Mouse (Mus musculus) C2C12 (cell line): ENCODE data around the gene Gsx1.

ENCODE experiments used
- CEBPB ChIP-seq: IDR thresholded peaks from one replicate; pipeline ENCODE4 v1.6.1; 2011; ENCODE audit warnings: low read depth, mild to moderate bottlenecking, control low read depth, moderate library complexity
- CTCF ChIP-seq: IDR thresholded peaks from one replicate; pipeline ENCODE4 v1.5.1; 2011; ENCODE audit not compliant: control insufficient read depth, insufficient read depth, insufficient read length
- MAX ChIP-seq: IDR thresholded peaks from one replicate; pipeline ENCODE4 v1.6.1; 2011; ENCODE audit warnings: mild to moderate bottlenecking, control low read depth
- MYOD1 ChIP-seq: IDR thresholded peaks from one replicate; pipeline ENCODE4 v1.6.1; 2011; ENCODE audit warnings: low read depth; ENCODE audit not compliant: control insufficient read depth, insufficient read length
- MYOG ChIP-seq: IDR thresholded peaks from one replicate; pipeline ENCODE4 v1.6.1; 2011; ENCODE audit not compliant: control insufficient read depth, insufficient read length; ENCODE audit errors: extremely low read depth

- TF ChIP-seq CEBPB (no peak), MAX (no peak), CTCF (no peak), MYOG (no peak), MYOD1 (no peak)
Observed at GRCm38 (mm10) chr5:147157441-147157840, 31.1 kb upstream of the Gsx1 start.
